Mouse (Mus musculus): Measurements from ENCODE around the gene Sufu. TPM values are rescaled to one million over a fixed set of nuclear protein-coding genes. Genes with fewer than 3 reads are reported as not detected.

The Sufu gene
- total RNA-seq, 2 experiments from 2014 or later, result 20.1 to 23.5 TPM

DNA sequence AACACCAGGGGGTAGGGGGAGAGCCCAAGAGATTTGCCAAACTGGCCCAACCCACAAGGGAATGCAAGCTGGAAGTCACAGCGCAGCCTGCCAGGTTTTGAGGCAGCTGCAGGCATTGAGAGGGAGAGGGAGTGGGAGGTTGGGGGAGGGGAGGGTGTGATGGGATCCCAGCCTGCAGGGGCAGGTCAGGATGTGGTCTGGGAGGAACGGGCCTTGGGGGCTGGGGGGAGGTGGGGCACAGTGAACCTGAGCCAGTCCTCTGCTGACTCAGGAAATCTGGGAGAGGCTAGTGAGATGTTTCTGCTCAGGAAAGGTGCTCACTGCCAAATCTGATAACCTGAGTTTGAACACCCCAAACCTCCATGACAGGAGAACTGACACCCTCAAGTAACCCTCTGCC is 93.9 kb downstream of the Sufu start:
- DNase-seq (ENCODE audit: low spot score in 2 of 2), result peak in 1 of 2 experiments; percentile 52

- DNase-seq (ENCODE audit: low spot score in 2 of 2), result no peak
Measured at GRCm38 (mm10) chr19:46495136-46495535, 98.4 kb downstream of the Sufu start.

- no peak for DNase-seq (ENCODE audit: low spot score in 2 of 2)
Measured at GRCm38 (mm10) chr19:46497230-46497629, 100.5 kb downstream of the Sufu start.

DNA sequence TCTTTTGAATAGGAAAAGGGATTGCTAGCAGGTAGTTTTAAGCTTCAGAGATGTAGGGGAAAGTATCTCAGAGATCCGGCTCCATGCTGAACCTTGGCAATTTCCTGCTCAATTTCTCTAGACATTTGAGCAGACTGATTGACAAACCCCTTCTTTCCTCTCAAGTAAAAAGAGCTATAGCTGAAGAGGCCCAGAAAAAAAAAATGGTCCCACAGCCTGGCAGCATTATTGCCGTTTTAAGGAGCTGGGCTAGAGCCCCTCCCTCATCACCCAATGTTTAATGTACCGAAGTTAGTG is 102.8 kb downstream of the Sufu start:
- DNase-seq (ENCODE audit: low spot score in 2 of 2), result no peak

- DNase-seq (ENCODE audit: low spot score in 2 of 2), result peak; percentile 85 to 96
Measured at GRCm38 (mm10) chr19:46499836-46500580, 103.3 kb downstream of the Sufu start.

DNA sequence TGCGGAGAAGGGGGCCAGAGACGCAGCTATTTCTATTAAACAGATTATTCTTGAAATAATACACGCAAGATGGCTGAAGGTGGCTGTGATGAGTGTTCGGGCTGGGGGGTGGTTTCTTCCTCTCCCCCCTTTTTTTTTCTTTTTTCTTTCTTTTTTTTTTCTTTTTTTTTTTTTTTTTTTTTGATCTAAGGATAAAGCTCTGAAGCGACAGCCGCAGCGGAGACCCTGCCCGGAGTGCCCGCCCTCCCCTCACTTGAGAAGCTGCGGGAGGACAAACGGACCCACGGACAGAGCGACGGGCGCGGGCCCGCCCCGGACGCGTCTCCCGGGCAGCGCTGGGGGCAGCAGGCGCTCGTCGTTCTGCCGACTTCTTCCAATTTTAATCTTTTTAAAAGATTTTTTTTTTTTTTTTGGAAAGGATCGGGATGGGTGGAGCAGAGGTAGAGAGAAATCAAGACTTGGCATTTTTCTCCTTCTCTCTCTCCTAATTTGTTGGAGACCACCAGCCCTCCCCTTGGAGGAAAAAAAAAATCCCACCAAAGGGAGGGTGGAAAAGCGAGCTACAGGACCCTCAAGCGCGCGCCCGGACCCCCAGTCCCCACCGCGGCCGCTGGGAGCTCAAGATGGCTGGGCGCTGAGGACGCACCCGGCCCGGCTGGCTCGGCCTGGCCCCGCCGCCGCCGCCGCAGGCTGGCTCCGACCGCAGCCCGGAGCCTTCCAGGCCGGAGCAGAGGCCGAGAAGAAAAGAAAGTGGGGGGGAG is 104.1 kb downstream of the Sufu start:
- peak in 1 of 2 experiments; percentile 59 for DNase-seq (ENCODE audit: low spot score in 2 of 2)

DNA sequence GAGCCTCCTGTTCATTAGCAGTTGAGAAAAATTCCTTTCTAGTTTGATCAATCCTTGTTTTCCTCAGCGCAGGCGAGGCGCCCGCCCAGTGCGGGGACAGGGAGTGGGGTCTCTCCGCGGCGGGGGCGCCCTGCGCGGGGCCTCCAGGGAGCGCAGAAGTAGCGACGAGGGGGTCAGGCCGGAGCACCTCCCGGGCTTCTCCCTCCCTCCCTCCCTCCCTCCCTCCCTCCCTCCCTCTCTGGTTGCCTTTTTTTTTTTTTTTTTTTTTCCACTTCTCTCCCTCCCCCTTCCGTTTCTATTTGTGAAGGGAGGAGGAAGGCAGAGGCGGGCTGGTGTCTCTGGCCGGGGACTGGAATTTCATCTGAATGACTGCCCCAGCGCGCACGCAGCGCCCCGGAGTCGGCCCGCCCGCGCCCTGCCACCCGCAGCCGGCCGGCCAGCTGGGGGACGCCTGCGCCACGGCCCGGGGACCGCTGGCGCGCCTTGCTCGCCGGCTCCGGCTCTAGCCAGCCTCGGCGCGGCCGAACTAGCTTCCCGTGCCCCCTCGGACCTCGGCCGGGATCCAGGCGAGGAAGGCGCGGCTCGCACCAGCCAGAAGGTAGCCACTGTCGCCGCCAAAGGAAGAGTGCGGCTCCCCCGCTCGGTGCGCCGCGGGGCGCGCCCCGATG is 104.8 kb downstream of the Sufu start, which contains the start of gene Trim8:
Gene Trim8, plus strand, starts transcription at position 302 of the 668 bp plus-strand sequence.
- DNase-seq (ENCODE audit: low spot score in 2 of 2), result peak; percentile 70 to 81

- peak; percentile 74 to 83 for DNase-seq (ENCODE audit: low spot score in 2 of 2)
Measured at GRCm38 (mm10) chr19:46502069-46502455, 105.4 kb downstream of the Sufu start.

DNA sequence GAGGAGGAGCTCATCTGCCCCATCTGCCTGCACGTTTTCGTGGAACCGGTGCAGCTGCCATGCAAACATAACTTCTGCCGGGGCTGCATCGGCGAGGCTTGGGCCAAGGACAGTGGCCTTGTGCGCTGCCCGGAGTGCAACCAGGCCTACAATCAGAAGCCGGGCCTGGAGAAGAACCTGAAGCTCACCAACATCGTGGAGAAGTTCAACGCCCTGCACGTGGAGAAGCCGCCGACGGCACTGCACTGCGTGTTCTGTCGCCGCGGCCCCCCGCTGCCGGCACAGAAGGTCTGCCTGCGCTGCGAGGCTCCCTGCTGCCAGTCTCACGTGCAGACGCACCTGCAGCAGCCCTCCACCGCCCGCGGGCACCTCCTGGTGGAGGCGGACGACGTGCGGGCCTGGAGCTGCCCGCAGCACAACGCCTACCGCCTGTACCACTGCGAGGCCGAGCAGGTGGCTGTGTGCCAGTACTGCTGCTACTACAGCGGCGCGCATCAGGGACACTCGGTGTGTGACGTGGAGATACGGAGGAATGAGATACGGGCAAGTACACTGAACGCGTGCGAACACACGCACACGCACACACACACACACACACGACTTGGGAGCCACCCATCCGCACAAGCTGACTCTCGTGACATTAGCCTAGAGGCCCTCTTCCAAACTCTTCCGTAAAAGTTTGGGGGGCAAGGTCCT is 105.9 kb downstream of the Sufu start:
- DNase-seq (ENCODE audit: low spot score in 2 of 2), result peak; percentile 70 to 83

DNA sequence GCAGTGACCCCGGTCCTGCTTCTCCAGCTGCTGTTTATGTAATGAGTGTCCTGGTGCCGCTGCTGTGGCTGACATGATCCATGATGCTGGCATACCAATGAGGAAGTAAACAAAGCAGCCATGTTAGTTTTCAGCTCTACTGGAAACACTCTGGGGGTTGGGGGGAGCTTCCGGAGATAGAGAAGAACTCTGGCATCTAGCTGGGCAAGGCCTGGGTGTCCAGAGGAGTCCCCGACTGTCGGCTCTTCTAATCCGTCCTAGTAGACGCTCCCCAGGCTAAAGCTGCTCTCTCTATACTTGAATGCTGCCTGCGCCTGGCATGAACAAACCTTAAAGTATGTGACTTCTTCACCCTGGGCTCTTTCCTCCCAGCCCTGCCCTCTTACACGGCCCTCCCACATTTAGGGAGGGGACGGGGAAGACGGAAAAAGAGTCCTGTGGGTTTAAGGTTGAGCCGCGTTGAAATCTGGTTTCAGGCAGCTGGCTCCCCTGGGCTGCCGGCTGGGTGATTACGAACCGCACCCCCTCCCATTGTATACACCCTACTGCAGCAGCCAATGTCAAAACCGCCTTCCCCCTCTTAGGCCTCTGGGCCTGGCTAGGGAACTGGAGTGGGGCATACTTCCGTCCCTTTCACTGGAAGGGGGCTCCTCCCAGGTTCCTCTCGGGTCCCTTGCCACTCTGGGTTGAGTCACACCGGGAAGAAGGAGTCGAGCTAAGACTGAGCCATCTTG is 106.8 kb downstream of the Sufu start:
- peak in 1 of 2 experiments; percentile 75 for DNase-seq (ENCODE audit: low spot score in 2 of 2)

GRCm38 (mm10) chr19:46504085-46504552 is 107.4 kb downstream of the Sufu start:
- DNase-seq (ENCODE audit: low spot score in 2 of 2), result peak in 1 of 2 experiments; percentile 59

- no peak for DNase-seq (ENCODE audit: low spot score in 2 of 2)
Measured at GRCm38 (mm10) chr19:46504822-46505417, 108.2 kb downstream of the Sufu start.

DNA sequence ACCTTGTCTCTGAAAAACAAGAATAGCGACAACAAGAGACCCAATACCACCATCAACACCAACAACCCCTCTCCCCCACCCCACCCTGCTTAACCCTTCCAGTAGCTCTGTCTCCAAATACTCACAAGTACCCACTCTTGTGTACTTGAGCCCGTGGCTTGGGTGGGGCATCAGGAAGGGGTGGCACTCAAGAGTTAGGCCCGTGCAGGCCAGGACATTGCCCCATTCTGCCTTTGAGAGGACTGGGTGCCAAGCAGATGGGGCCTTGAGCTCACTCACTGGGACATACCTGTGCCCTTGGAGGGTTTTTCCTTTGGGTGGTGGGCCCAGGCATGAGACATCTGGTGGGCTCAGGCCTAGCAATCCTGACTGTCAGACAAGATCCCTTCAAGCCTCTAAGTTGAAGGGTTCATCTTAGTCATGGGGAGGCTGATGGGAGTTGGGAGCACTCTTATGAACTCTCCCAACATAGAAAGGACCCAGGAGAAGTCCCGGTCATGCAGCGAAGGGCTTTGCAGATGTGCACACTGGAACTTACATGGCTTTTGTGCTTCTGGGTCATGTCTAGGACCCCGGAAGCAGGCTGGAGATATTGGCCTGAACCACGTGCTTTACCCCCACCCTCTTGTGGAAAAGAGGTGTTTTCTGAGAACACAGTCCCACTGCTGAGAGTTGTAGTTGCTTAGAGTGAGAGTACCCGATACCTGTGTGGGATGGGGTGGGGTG is 109.1 kb downstream of the Sufu start:
- DNase-seq (ENCODE audit: low spot score in 2 of 2), result no peak

- no peak for DNase-seq (ENCODE audit: low spot score in 2 of 2)
Measured at GRCm38 (mm10) chr19:46506372-46506717, 109.6 kb downstream of the Sufu start.

DNA sequence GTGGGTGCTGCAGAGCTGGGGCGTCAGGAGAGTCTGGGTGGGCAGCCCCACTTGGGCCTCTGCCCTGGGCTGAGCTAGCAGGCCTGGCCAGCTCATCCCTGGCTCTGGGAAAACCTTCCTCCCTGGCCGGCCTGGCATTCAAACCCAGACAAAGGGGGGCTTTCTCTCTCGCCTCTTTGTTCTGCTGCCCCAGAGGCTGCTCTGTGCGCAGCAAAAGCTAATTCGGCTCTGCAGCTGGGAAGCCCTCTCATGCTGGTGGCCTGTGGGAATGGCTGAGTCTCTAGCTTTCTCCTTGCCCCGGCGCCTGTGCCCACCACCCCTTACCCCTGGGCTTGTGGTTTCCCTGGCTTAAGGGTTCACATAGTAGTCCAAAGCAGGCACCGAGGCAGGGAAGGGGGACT is 110.5 kb downstream of the Sufu start:
- no peak for DNase-seq (ENCODE audit: low spot score in 2 of 2)

- no peak for DNase-seq (ENCODE audit: low spot score in 2 of 2)
Measured at GRCm38 (mm10) chr19:46507806-46508205, 111.1 kb downstream of the Sufu start.

GRCm38 (mm10) chr19:46508738-46509137 is 112.0 kb downstream of the Sufu start:
- no peak for DNase-seq (ENCODE audit: low spot score in 2 of 2)

- DNase-seq (ENCODE audit: low spot score in 2 of 2), result no peak
Measured at GRCm38 (mm10) chr19:46509202-46509601, 112.5 kb downstream of the Sufu start.

GRCm38 (mm10) chr19:46509736-46510135 is 113.0 kb downstream of the Sufu start:
- no peak for DNase-seq (ENCODE audit: low spot score in 2 of 2)

DNA sequence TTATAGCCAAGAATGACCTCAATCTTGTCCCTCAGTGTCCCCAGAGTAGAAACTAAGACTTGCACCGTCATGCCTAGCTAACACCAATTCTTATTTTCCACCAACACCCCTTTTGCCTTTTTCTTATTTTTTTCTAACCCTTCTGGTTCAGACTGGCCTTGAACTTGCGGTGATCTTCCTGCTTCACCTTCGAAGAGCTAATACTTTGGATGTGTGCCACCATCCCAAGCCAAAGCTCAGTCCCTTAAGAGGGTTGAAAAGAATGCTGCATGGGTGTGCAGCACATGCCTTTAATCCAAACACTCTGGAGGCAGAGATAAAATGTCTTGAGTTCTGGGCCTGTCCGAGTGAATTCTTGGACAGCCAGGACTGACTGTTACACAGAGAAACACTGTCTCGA is 113.7 kb downstream of the Sufu start:
- DNase-seq (ENCODE audit: low spot score in 2 of 2), result no peak
